Mouse (Mus musculus) CD4-positive, CD25-positive, alpha-beta regulatory T cell, adult 2 months (primary cell): ENCODE measurements around the gene Fmo9.

ENCODE experiments used
- DNase-seq: peaks from one replicate; pipeline ENCODE4 v3.0.0-alpha.2; 2012; ENCODE audit warnings: low read depth, low spot score

The Fmo9 gene

DNA sequence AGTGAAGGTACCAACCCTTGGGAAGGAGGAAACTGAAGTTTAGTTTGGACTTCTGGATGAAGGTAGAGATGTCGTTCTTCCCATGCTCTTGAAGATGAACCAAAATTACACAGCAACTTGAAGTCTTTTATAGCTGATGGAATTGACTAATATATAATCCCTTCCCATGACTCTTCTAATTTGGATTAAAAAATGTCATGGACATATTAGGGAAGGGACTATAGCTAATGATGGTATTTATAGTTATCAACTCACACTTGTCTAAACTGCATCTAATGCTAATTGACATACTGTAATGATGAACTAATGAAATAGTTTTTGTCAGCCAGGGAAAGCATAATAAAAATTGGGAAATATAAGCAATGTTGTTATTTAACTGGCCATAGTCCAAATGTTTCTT is at the start of gene Fmo9:
Gene Fmo9 (minus strand): TSS at position 101 of the 400 bp plus-strand sequence.
- DNase-seq: no peak

DNA sequence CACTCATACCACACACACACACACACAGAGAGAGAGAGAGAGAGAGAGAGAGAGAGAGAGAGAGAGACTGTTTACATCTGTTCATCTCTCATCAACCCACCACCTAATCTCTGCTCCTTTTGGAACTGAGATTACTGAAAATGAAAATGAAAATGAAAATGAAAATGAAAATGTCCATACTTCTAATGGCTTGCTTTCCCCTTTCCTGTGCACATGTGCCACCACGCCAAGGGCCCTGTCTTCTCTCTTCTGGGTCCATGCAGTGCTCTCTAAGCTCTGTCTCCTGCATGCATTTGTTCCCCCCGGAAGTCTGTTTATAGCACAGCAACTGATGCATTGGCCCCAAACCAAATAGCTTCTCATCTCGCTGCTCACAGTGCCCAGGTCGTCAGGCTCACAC is 49.2 kb upstream of the Fmo9 start:
- no peak for DNase-seq

DNA sequence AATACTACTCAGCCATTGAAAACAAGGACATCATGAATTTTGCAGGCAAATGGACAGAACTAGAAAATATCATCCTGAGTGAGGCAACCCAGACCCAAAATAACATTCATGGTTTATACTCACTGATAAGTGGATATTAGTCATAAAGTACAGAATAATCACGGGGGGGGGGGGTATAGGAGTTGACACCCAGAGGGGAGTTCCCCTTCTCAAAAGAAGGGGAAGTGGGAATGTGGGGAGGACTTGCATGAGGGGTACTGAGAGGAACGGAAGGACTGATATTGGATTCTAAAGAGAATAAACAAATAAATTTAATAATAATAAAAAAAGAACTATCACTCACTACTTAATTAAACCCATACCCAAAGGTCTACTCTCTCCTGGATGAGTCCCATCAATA is 48.6 kb upstream of the Fmo9 start:
- DNase-seq: no peak

DNA sequence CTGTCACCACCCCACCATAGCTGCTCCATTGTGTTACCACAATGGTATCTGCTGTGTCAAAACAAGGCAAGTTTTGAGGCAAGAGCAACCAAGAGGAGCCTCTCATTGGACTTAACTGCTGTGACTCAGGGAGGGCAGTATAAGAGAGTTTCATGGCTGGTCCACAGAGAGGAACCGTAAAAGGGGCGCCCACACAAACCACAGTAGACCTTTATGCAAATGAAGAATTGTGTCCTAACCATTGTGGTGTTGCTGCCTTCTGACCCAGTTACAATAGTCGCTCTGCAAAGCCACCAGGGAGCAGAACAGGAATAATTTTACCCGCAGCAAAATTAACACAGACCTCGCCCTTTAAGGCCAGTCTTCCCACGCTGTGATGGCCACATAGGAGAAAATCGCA is 29.2 kb upstream of the Fmo9 start:
- DNase-seq: no peak

DNA sequence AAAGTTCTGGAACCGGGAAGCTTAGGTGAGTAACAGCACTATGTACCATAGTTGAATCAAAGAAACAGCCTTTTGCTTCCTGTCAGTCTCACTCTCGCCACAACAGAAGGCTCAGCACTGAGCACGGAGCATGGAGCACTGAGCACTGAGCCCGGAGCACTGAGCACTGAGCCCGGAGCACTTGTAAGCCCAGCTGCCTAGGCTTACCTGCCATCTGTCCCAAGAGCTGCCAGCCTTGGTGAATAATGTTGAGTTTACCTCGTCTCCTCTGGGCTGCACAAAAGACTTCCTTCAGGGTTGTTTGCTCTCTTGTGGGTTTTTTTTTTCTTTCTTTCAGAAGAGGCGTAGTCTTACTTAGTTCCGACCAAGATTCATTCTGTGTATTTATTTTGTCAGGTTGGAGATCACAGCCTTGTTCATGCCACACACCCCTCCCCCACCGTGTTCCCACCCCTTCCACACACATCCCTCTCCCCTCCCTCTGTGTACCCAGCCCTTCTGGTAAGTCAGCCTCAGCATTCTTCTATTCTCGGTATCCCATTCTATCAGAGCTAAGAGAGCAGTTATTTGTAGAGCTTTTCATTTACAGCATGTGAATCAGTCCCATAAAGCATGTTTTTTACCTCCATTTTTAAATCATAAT is 20.7 kb upstream of the Fmo9 start:
- no peak for DNase-seq

DNA sequence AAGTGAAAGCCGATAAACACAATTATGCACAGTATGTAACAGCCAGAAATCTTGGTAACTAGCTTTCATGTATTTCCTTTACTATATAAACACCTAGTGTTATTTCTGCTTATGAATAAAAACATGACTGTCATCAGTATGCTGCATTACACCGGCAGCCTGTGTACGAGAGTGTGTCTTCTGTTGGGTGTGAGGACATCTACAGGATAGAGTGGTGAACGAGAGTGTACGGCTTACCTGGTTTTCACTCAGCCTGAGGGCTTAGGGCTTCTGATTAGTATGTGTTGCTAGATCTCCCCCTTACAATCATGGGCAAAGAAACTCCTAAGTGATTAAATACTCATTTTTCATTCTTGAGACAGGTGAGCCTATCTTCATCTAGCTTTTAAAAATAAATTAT is 12.4 kb downstream of the Fmo9 start:
- DNase-seq: no peak

DNA sequence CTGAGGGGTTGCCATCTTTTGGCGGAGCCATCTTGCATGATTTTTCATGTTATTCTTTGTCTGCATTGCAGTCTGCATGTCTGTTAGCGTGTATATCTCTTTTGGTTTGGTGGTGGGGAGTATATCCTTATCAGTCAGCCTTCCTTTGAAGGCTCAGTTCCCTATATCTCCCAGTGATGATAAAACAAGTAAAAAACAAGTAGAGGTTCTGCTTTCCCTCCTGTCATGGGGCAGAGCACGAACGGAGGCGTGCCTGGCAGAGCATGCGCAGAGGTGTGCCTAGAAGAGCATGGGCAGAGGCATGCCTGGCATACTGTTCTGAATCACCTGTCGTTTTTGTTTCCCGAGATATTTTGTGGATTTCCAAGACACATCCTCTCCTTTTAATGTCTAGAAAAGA is 20.8 kb downstream of the Fmo9 start:
- DNase-seq: no peak

DNA sequence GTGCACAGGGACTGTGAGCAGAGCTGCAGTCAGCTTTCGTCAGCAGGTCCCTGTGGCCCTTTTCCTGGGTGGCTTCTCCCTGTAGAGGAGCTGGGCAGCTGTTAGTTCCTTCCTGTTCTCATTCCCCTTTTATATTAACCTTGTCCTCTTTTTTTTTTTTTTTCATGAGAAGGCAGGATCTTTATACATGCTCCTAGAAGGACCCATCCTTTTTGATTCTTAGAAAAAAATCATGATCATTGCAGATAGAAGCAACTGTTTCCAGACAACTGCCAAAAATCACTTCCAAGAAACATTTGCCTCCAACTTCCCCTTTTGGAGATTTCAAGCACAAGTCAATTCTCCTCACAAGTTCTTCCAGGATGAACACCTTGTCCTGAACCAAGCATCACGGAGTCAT is 34.1 kb downstream of the Fmo9 start, which contains the start of gene Gm4847:
Gene Gm4847 (minus strand): TSS at position 101 of the 400 bp plus-strand sequence.
- no peak for DNase-seq
